Mouse (Mus musculus): ENCODE measurements at regions not wholly inside any gene's neighbourhood (a gene's known extent, or its start where the extent isn't known, plus 50 kb on each side); places are given as distances from the start of the nearest gene placed in this dataset.

- no peaks in the 10 kb centered on the region for H3K27me3 ChIP-seq (replicated peaks; ENCODE audit: control insufficient read depth, insufficient read depth, low read length)
- H3K36me3 ChIP-seq (ENCODE audit: control insufficient read depth, insufficient read depth, low read length), result no peaks in the 10 kb centered on the region
- no peak overlapping the region for H3K4me3 ChIP-seq (ENCODE audit: low read depth, low read length)
- WGBS, result 80% methylated on average over 5 of the region's 5 CpGs
- no peak overlapping the region for H3K4me2 ChIP-seq (ENCODE audit: low read depth, low read length)
- no peak for ATAC-seq (ENCODE audit: low read depth)
- no peak overlapping the region for H3K9ac ChIP-seq (ENCODE audit: low read depth, low read length)
- H3K9me3 ChIP-seq (ENCODE audit: control insufficient read depth, low read length), result no peaks in the 10 kb centered on the region
- no peak for DNase-seq (ENCODE audit: low spot score)
- peaks cover 11% of the 10 kb centered on the region for H3K4me1 ChIP-seq (ENCODE audit: control insufficient read depth, insufficient read depth, low read length)
- peak overlapping the region; percentile 80 for H3K27ac ChIP-seq (replicated peaks; ENCODE audit: low read depth, low read length)
These were observed 314.3 kb upstream of the Npvf start for GRCm38 (mm10) chr6:50968546-50968945.

GRCm38 (mm10) chr6:50969341-50969740 is 315.1 kb upstream of the Npvf start:
- H3K4me2 ChIP-seq (ENCODE audit: low read depth, low read length), result no peak overlapping the region
- no peak for ATAC-seq (ENCODE audit: low read depth)

GRCm38 (mm10) chr6:50969997-50970396 is 315.8 kb upstream of the Npvf start:
- no peaks in the 10 kb centered on the region for H3K36me3 ChIP-seq (ENCODE audit: control insufficient read depth, insufficient read depth, low read length)
- no peak overlapping the region for H3K9ac ChIP-seq (ENCODE audit: low read depth, low read length)
- no peak overlapping the region for H3K4me3 ChIP-seq (ENCODE audit: low read depth, low read length)
- peaks cover 11% of the 10 kb centered on the region for H3K4me1 ChIP-seq (ENCODE audit: control insufficient read depth, insufficient read depth, low read length)
- H3K27ac ChIP-seq (replicated peaks; ENCODE audit: low read depth, low read length), result peak overlapping the region; percentile 80
- H3K4me2 ChIP-seq (ENCODE audit: low read depth, low read length), result no peak overlapping the region
- no peaks in the 10 kb centered on the region for H3K27me3 ChIP-seq (replicated peaks; ENCODE audit: control insufficient read depth, insufficient read depth, low read length)
- WGBS, result 65% methylated on average over 7 of the region's 7 CpGs
- no peaks in the 10 kb centered on the region for H3K9me3 ChIP-seq (ENCODE audit: control insufficient read depth, low read length)
- ATAC-seq (ENCODE audit: low read depth) (no peak), DNase-seq (ENCODE audit: low spot score) (no peak)

More at GRCm38 (mm10) chr6:50969341-50969740, 315.1 kb upstream of the Npvf start:
- DNase-seq (ENCODE audit: low spot score), result no peak
- peak overlapping the region; percentile 80 for H3K27ac ChIP-seq (replicated peaks; ENCODE audit: low read depth, low read length)
- no peak overlapping the region for H3K9ac ChIP-seq (ENCODE audit: low read depth, low read length)
- no peaks in the 10 kb centered on the region for H3K27me3 ChIP-seq (replicated peaks; ENCODE audit: control insufficient read depth, insufficient read depth, low read length)
- no peaks in the 10 kb centered on the region for H3K36me3 ChIP-seq (ENCODE audit: control insufficient read depth, insufficient read depth, low read length)
- H3K9me3 ChIP-seq (ENCODE audit: control insufficient read depth, low read length), result no peaks in the 10 kb centered on the region
- WGBS, result 40% methylated on average over 6 of the region's 6 CpGs
- no peak overlapping the region for H3K4me3 ChIP-seq (ENCODE audit: low read depth, low read length)
- H3K4me1 ChIP-seq (ENCODE audit: control insufficient read depth, insufficient read depth, low read length), result peaks cover 11% of the 10 kb centered on the region

- Histone ChIP-seq H3K36me3 (ENCODE audit: control insufficient read depth, insufficient read depth, low read length) (no peaks in the 10 kb centered on the region), H3K27me3 (replicated peaks; ENCODE audit: control insufficient read depth, insufficient read depth, low read length) (no peaks in the 10 kb centered on the region), H3K9me3 (ENCODE audit: control insufficient read depth, low read length) (no peaks in the 10 kb centered on the region), H3K4me2 (ENCODE audit: low read depth, low read length) (no peak overlapping the region), H3K27ac (replicated peaks; ENCODE audit: low read depth, low read length) (peak overlapping the region; percentile 19), H3K9ac (ENCODE audit: low read depth, low read length) (no peak overlapping the region), H3K4me3 (ENCODE audit: low read depth, low read length) (no peak overlapping the region), H3K4me1 (ENCODE audit: control insufficient read depth, insufficient read depth, low read length) (peaks cover 11% of the 10 kb centered on the region)
- 82% methylated on average over 8 of the region's 8 CpGs for WGBS
- DNase-seq (ENCODE audit: low spot score) (no peak), ATAC-seq (ENCODE audit: low read depth) (no peak)
These were observed 316.5 kb upstream of the Npvf start for GRCm38 (mm10) chr6:50970770-50971169.

GRCm38 (mm10) chr6:50972268-50972667 is 318.0 kb upstream of the Npvf start:
- peaks cover 13% of the 10 kb centered on the region for H3K4me1 ChIP-seq (ENCODE audit: control insufficient read depth, insufficient read depth, low read length)
- DNase-seq (ENCODE audit: low spot score), result no peak
- 66% methylated on average over 4 of the region's 4 CpGs for WGBS

GRCm38 (mm10) chr6:50973231-50973654 is 319.0 kb upstream of the Npvf start:
- Histone ChIP-seq H3K27ac (replicated peaks; ENCODE audit: low read depth, low read length) (0 out of 2 replicates have a peak overlapping the region, but pooled peaks have one; percentile 25), H3K36me3 (ENCODE audit: control insufficient read depth, insufficient read depth, low read length) (no peaks in the 10 kb centered on the region), H3K4me3 (ENCODE audit: low read depth, low read length) (no peak overlapping the region), H3K27me3 (replicated peaks; ENCODE audit: control insufficient read depth, insufficient read depth, low read length) (no peaks in the 10 kb centered on the region), H3K4me2 (ENCODE audit: low read depth, low read length) (no peak overlapping the region), H3K9me3 (ENCODE audit: control insufficient read depth, low read length) (no peaks in the 10 kb centered on the region), H3K4me1 (ENCODE audit: control insufficient read depth, insufficient read depth, low read length) (peaks cover 17% of the 10 kb centered on the region), H3K9ac (ENCODE audit: low read depth, low read length) (no peak overlapping the region)
- WGBS, result 81% methylated on average over 2 of the region's 2 CpGs
- no peak for ATAC-seq (ENCODE audit: low read depth)
- no peak for DNase-seq (ENCODE audit: low spot score)

More at GRCm38 (mm10) chr6:50972268-50972667, 318.0 kb upstream of the Npvf start:
- Histone ChIP-seq H3K27me3 (replicated peaks; ENCODE audit: control insufficient read depth, insufficient read depth, low read length) (no peaks in the 10 kb centered on the region), H3K27ac (replicated peaks; ENCODE audit: low read depth, low read length) (peak overlapping the region; percentile 67), H3K9ac (ENCODE audit: low read depth, low read length) (no peak overlapping the region), H3K4me3 (ENCODE audit: low read depth, low read length) (no peak overlapping the region), H3K4me2 (ENCODE audit: low read depth, low read length) (no peak overlapping the region), H3K36me3 (ENCODE audit: control insufficient read depth, insufficient read depth, low read length) (no peaks in the 10 kb centered on the region), H3K9me3 (ENCODE audit: control insufficient read depth, low read length) (no peaks in the 10 kb centered on the region)
- ATAC-seq (ENCODE audit: low read depth), result no peak

GRCm38 (mm10) chr6:50973815-50974214 is 319.6 kb upstream of the Npvf start:
- H3K9ac ChIP-seq (ENCODE audit: low read depth, low read length), result no peak overlapping the region
- H3K27ac ChIP-seq (replicated peaks; ENCODE audit: low read depth, low read length), result no peak overlapping the region
- peaks cover 22% of the 10 kb centered on the region for H3K4me1 ChIP-seq (ENCODE audit: control insufficient read depth, insufficient read depth, low read length)
- no peak overlapping the region for H3K4me2 ChIP-seq (ENCODE audit: low read depth, low read length)
- no peaks in the 10 kb centered on the region for H3K9me3 ChIP-seq (ENCODE audit: control insufficient read depth, low read length)
- ATAC-seq (ENCODE audit: low read depth) (no peak), DNase-seq (ENCODE audit: low spot score) (no peak)
- no peaks in the 10 kb centered on the region for H3K27me3 ChIP-seq (replicated peaks; ENCODE audit: control insufficient read depth, insufficient read depth, low read length)
- H3K36me3 ChIP-seq (ENCODE audit: control insufficient read depth, insufficient read depth, low read length), result no peaks in the 10 kb centered on the region
- H3K4me3 ChIP-seq (ENCODE audit: low read depth, low read length), result no peak overlapping the region

GRCm38 (mm10) chr6:50974961-50975360 is 320.7 kb upstream of the Npvf start:
- no peaks in the 10 kb centered on the region for H3K9me3 ChIP-seq (ENCODE audit: control insufficient read depth, low read length)
- no peaks in the 10 kb centered on the region for H3K27me3 ChIP-seq (replicated peaks; ENCODE audit: control insufficient read depth, insufficient read depth, low read length)
- H3K4me3 ChIP-seq (ENCODE audit: low read depth, low read length), result no peak overlapping the region
- no peak for DNase-seq (ENCODE audit: low spot score)
- no peak overlapping the region for H3K9ac ChIP-seq (ENCODE audit: low read depth, low read length)
- H3K4me1 ChIP-seq (ENCODE audit: control insufficient read depth, insufficient read depth, low read length), result peaks cover 19% of the 10 kb centered on the region
- WGBS, result 7% methylated on average over 1 of the region's 1 CpGs
- H3K4me2 ChIP-seq (ENCODE audit: low read depth, low read length), result no peak overlapping the region
- no peak for ATAC-seq (ENCODE audit: low read depth)
- no peaks in the 10 kb centered on the region for H3K36me3 ChIP-seq (ENCODE audit: control insufficient read depth, insufficient read depth, low read length)
- H3K27ac ChIP-seq (replicated peaks; ENCODE audit: low read depth, low read length), result no peak overlapping the region

GRCm38 (mm10) chr6:50976973-50977372 is 322.7 kb upstream of the Npvf start:
- DNase-seq (ENCODE audit: low spot score), result no peak
- peak overlapping the region; percentile 92 for H3K27ac ChIP-seq (replicated peaks; ENCODE audit: low read depth, low read length)

More at GRCm38 (mm10) chr6:50976973-50977372, 322.7 kb upstream of the Npvf start:
- ATAC-seq (ENCODE audit: low read depth), result no peak
- Histone ChIP-seq H3K4me1 (ENCODE audit: control insufficient read depth, insufficient read depth, low read length) (peaks cover 37% of the 10 kb centered on the region), H3K4me3 (ENCODE audit: low read depth, low read length) (no peak overlapping the region), H3K27me3 (replicated peaks; ENCODE audit: control insufficient read depth, insufficient read depth, low read length) (no peaks in the 10 kb centered on the region), H3K9ac (ENCODE audit: low read depth, low read length) (no peak overlapping the region), H3K36me3 (ENCODE audit: control insufficient read depth, insufficient read depth, low read length) (no peaks in the 10 kb centered on the region), H3K4me2 (ENCODE audit: low read depth, low read length) (no peak overlapping the region), H3K9me3 (ENCODE audit: control insufficient read depth, low read length) (no peaks in the 10 kb centered on the region)
- WGBS, result 42% methylated on average over 7 of the region's 7 CpGs
